Mouse (Mus musculus) heart, postnatal 36 days (tissue): ENCODE results near the gene Ugt2b35. TPM values are rescaled to one million over a fixed set of nuclear protein-coding genes. Genes with fewer than 3 reads are reported as not detected.
"Not testable (repeated sequence)": the region's sequence is repeated elsewhere in the genome, so short reads cannot be mapped to it uniquely, and the experiment has no call there.

ENCODE experiments used
- DNase-seq, 2 experiments: peaks; one replicate each; pipeline ENCODE4 v3.0.0; 2021 to 2022
- intact Hi-C: fragments of 180-260 bp; cut with DNase I; formaldehyde crosslinking; loops from one replicate; pipeline ENCODE4 v1.15.1; 2025
- total RNA-seq, 2 experiments: library from RNA; stranded (reverse); gene quantifications; 2 replicates each; pipeline ENCODE4 v1.2.3; 2021

Ugt2b35 gene
- not detected for total RNA-seq

GRCm38 (mm10) chr5:87000395-87001073 lies at the start of gene Ugt2b35:
TSS of gene Ugt2b35 (plus strand) at chr5:87000860.
- intact Hi-C loops = no loop called here
- no peak for DNase-seq

GRCm38 (mm10) chr5:86960504-86960903 lies 40.2 kb upstream of the Ugt2b35 start:
- no peak for DNase-seq
- intact Hi-C loops = no loop called here

GRCm38 (mm10) chr5:86961587-86962358 lies 38.9 kb upstream of the Ugt2b35 start:
- no peak for DNase-seq
- intact Hi-C loops = no loop called here

GRCm38 (mm10) chr5:86962849-86963248 lies 37.8 kb upstream of the Ugt2b35 start:
- intact Hi-C loops, DNase-seq: not testable (repeated sequence)

- DNase-seq, intact Hi-C loops: not testable (repeated sequence)
These were observed 33.4 kb upstream of the Ugt2b35 start for GRCm38 (mm10) chr5:86967271-86967670.

GRCm38 (mm10) chr5:87004735-87005134 lies 4.1 kb downstream of the Ugt2b35 start:
- intact Hi-C loops = no loop called here
- no peak for DNase-seq

GRCm38 (mm10) chr5:87015477-87015876 lies 14.8 kb downstream of the Ugt2b35 start:
- intact Hi-C loops = no loop called here

GRCm38 (mm10) chr5:87027359-87027758 lies 26.7 kb downstream of the Ugt2b35 start:
- intact Hi-C loops = no loop called here
- DNase-seq = no peak

More at GRCm38 (mm10) chr5:87015477-87015876, 14.8 kb downstream of the Ugt2b35 start:
- no peak for DNase-seq

- no peak for DNase-seq
- intact Hi-C loops = no loop called here
These were observed 30.0 kb downstream of the Ugt2b35 start for GRCm38 (mm10) chr5:87030624-87031023.

Other genes with a start within 250 kb of the Ugt2b35 start
- 10 to 100 TPM; 32.2 to 33.3 TPM for gene Ythdc1, start 196.6 kb upstream of the Ugt2b35 start, total RNA-seq
- not detected for gene Ugt2b34, start 93.9 kb upstream of the Ugt2b35 start, total RNA-seq
- not detected for gene Ugt2b1, start 74.3 kb upstream of the Ugt2b35 start, total RNA-seq
- gene Ugt2b36, start 91.7 kb downstream of the Ugt2b35 start, total RNA-seq = not detected
- not detected for gene Ugt2b5, start 139.5 kb downstream of the Ugt2b35 start, total RNA-seq